Mouse (Mus musculus): ENCODE data around the gene Pmel.

Pmel gene

GRCm38 (mm10) chr10:128703895-128704294 lies at the start of gene Pmel:
Gene Pmel (plus strand): TSS chr10:128704195.
- ChIA-PET CTCF (interaction anchor here in 1 of 4 experiments (2.1 kb wide), 1 partner anchor 18 kb away, joined by 5 read pairs; no protein-coding TSS in a partner anchor), POLR2A (interaction anchor here in 3 of 4 experiments (0.8 to 12.4 kb wide), 23 partner anchors 8 to 204 kb away, joined by 3 to 197 read pairs (median 8); partner anchors contain the start of genes Zc3h10 (in 2 of the 3), Dgka (in 1 of the 3), Pa2g4 (in 1 of the 3) and Pym1 (in 1 of the 3))

DNA sequence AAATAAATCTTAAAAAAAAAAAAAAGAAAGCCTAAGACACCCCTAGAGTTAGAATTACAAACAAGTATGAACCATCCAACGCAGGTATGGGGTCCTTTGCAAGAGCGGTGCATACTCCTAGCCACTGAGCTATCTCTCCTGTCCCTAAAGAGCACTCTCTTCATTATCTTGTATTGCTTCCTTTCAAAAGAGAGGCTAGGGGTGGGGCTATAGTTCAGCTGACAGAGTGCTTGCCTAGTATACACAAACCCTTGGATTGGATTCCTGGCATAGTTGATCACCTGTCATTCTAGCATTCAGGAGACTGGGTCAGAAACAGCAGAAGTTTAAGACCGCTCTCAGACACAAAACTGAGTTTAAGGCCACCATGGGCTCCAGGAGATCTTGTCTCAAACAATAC lies 48.7 kb upstream of the Pmel start:
- POLR2A ChIA-PET, result interaction anchor here in 3 of 4 experiments (0.5 to 2.3 kb wide), 8 partner anchors 9 to 89 kb away, joined by 3 to 12 read pairs (median 4); partner anchors contain the start of genes Pa2g4 (in 1 of the 3) and Rps26 (in 1 of the 3)
- CTCF ChIA-PET, result interaction anchor here in 2 of 4 experiments (0.8 to 0.9 kb wide), 2 partner anchors 9 to 43 kb away, joined by 3 to 6 read pairs; no protein-coding TSS in a partner anchor

GRCm38 (mm10) chr10:128656731-128657130 lies 47.3 kb upstream of the Pmel start:
- ChIA-PET POLR2A (interaction anchor here in 2 of 4 experiments (0.5 to 1.5 kb wide), 4 partner anchors 24 to 55 kb away, joined by 3 to 4 read pairs (median 4); partner anchors contain the start of gene Cdk2 (in 1 of the 2)), CTCF (no interaction called here)

DNA sequence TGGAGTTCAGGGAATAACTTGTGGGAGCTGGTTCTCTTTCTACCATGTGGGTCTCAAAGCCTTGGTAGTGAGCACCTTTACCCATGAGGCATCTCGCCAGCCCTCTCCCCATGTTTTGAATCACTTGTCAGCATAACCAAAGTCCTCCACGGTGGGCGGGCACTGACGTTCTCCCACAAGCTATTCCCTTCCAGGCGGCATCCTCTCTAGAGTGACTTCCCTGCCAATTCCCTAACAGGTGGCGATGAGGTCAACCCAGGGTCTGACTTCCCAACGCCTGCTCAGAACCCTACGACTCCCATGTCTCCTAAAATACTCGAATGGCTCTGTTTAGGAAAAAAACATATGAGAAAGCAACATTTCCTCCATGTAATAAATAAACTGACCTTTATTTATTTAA lies 46.2 kb upstream of the Pmel start:
- ChIA-PET POLR2A (interaction anchor here (0.6 to 2.0 kb wide), 12 partner anchors 11 to 232 kb away, joined by 3 to 9 read pairs (median 3); partner anchors contain the start of genes Cdk2 (in 1 of the 4) and Rab5b (in 1 of the 4)), CTCF (interaction anchor here in 3 of 4 experiments (0.6 to 0.7 kb wide), 3 partner anchors 36 to 552 kb away, joined by 3 to 6 read pairs (median 4); partner anchors contain the start of gene Mettl7b (in 1 of the 3))

GRCm38 (mm10) chr10:128659490-128659889 lies 44.5 kb upstream of the Pmel start:
- POLR2A ChIA-PET, result interaction anchor here in 2 of 4 experiments (0.6 to 2.0 kb wide), 9 partner anchors 9 to 1016 kb away, joined by 3 to 9 read pairs (median 4); no protein-coding TSS in a partner anchor
- CTCF ChIA-PET, result interaction anchor here in 2 of 4 experiments (0.8 kb wide), 2 partner anchors 37 to 43 kb away, joined by 3 read pairs; no protein-coding TSS in a partner anchor

- ChIA-PET POLR2A (interaction anchor here in 3 of 4 experiments (0.6 to 2.9 kb wide), 10 partner anchors 8 to 111 kb away, joined by 3 to 18 read pairs (median 4); partner anchors contain the start of gene Suox (in 1 of the 3)), CTCF (interaction anchor here in 2 of 4 experiments (0.5 to 1.8 kb wide), 4 partner anchors 12 to 67 kb away, joined by 3 to 6 read pairs (median 4); no protein-coding TSS in a partner anchor)
Observed at GRCm38 (mm10) chr10:128662465-128662864, 41.5 kb upstream of the Pmel start.

GRCm38 (mm10) chr10:128663441-128664220 lies 40.4 kb upstream of the Pmel start:
- ChIA-PET CTCF (interaction anchor here in 1 of 4 experiments (1.0 kb wide), 1 partner anchor 14 kb away, joined by 3 read pairs; no protein-coding TSS in a partner anchor), POLR2A (interaction anchor here in 3 of 4 experiments (0.6 to 2.9 kb wide), 6 partner anchors 10 to 1369 kb away, joined by 3 to 18 read pairs (median 4); no protein-coding TSS in a partner anchor)

DNA sequence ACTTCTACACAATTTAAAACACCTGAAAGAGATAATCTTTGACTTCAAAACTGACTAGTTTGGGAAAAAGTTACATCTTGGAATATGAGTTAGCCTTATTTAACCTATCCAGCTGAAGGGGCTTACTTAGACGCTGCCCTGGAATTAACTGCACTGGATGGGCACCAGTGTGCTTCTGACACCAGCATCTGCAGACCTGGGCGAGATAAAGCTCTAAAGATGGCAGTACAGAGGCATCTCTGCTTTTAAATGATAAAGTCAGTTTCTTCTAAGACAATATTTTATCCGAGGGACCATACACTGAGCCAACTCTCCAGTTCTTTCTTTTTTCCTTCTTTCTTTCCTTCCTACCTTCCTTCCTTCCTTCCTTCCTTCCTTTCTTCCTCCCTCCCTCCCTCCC lies 39.2 kb upstream of the Pmel start:
- CTCF ChIA-PET, result interaction anchor here in 3 of 4 experiments (0.5 to 1.9 kb wide), 4 partner anchors 10 to 109 kb away, joined by 3 to 7 read pairs (median 3); partner anchors contain the start of gene Suox (in 1 of the 3)

GRCm38 (mm10) chr10:128665307-128665706 lies 38.7 kb upstream of the Pmel start:
- ChIA-PET CTCF (interaction anchor here in 3 of 4 experiments (0.5 to 1.9 kb wide), 6 partner anchors 9 to 220 kb away, joined by 3 to 7 read pairs (median 3); partner anchors contain the start of gene Suox (in 1 of the 3)), POLR2A (interaction anchor here in 2 of 4 experiments (0.6 to 1.9 kb wide), 6 partner anchors 9 to 162 kb away, joined by 3 to 16 read pairs (median 6); partner anchors contain the start of genes Rps26 (in 1 of the 2), Suox (in 1 of the 2) and Zc3h10 (in 1 of the 2))

More for the DNA sequence above, 39.2 kb upstream of the Pmel start:
- POLR2A ChIA-PET, result interaction anchor here in 3 of 4 experiments (0.6 to 1.9 kb wide), 8 partner anchors 10 to 163 kb away, joined by 3 to 16 read pairs (median 3); partner anchors contain the start of genes Rps26 (in 1 of the 3), Suox (in 1 of the 3) and Zc3h10 (in 1 of the 3)

GRCm38 (mm10) chr10:128665806-128666205 lies 38.2 kb upstream of the Pmel start:
- CTCF ChIA-PET, result interaction anchor here in 2 of 4 experiments (0.7 to 1.9 kb wide), 5 partner anchors 9 to 220 kb away, joined by 3 to 7 read pairs (median 3); partner anchors contain the start of gene Suox (in 1 of the 2)
- POLR2A ChIA-PET, result interaction anchor here in 1 of 4 experiments (1.2 to 1.9 kb wide), 3 partner anchors 9 to 41 kb away, joined by 4 to 10 read pairs (median 8); partner anchors contain the start of genes Rps26 and Suox

DNA sequence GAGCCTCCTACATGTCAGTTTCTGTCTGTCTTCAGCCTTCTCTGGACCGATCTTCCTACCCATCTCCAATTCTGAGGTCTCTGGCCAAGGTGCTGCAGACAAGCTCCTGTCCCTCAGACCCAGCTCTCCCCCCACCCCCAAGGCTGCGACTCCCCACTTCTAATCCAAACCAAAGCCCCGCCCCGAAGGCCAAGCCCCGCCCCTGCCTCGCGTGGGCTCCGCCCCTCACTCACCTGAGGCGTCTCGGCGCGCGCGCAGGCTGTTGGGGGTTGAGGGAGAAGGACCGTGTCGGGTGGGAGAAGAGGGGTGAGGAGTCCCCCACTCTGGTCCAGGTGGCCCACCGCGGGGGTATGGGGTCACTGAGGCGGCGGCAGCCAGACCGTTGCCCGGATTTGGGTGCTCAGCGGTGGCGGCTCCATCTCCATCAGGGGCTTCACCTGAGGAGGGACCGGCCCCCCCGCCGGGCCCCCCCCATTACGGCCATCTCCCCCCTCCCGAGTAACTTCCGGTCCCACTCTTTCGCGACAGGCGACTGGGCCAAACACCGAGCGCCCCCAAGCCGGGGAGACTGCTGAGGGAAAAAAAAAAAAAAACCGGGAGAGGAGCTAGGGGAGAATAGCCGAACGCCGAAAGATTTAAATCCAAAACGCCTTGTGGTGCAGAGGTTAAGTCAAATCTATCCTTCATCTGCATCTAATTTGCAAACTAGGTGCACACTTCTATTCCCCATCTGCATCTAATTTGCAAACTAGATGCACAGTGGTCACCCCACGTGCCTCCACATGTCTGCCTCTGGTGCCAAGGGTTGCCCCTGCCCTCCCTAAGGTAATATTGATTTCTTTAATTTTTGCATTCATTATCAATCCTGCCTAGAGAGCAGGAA lies 35.0 kb upstream of the Pmel start:
- ChIA-PET CTCF (interaction anchor here (0.5 to 1.5 kb wide), 18 partner anchors 41 to 1611 kb away, joined by 3 to 12 read pairs (median 4); partner anchors contain the start of genes Erbb3 (in 1 of the 4) and Esyt1 (in 1 of the 4)), POLR2A (interaction anchor here (0.5 to 4.3 kb wide), 56 partner anchors 9 to 1024 kb away, joined by 3 to 26 read pairs (median 4); partner anchors contain the start of genes Rab5b (in 3 of the 4), Esyt1 (in 2 of the 4), Nabp2 (in 2 of the 4) and Pa2g4 (in 2 of the 4))

DNA sequence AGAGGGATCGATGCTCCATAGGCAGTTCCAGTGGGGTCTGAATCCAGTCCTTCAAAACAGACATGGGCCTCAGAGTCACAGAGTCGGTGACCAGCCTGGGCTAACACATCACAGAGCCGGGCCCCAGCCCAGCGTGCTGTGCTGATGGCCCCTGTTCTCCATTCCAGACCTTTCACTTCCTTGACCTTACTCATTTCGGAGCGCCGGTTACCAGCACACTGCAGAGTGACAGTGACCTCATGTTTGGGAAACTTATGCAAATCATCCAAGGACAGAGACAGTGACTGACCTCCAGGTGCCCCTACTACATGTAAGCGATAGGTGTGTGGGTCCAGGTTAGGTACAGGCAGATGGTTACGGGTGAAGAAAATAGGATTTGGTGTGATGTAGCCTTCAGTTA lies 32.8 kb upstream of the Pmel start:
- ChIA-PET POLR2A (interaction anchor here in 2 of 4 experiments (0.8 to 4.3 kb wide), 6 partner anchors 20 to 146 kb away, joined by 3 to 26 read pairs (median 6); partner anchors contain the start of genes Esyt1 (in 1 of the 2), Rab5b (in 1 of the 2), Rps26 (in 1 of the 2) and Zc3h10 (in 1 of the 2)), CTCF (interaction anchor here in 2 of 4 experiments (0.6 to 1.1 kb wide), 2 partner anchors 58 to 84 kb away, joined by 3 read pairs; no protein-coding TSS in a partner anchor)

- CTCF ChIA-PET, result interaction anchor here (0.5 to 3.2 kb wide), 33 partner anchors 8 to 1994 kb away, joined by 3 to 23 read pairs (median 4); partner anchors contain the start of genes Rab5b (in 2 of the 4), Erbb3 (in 1 of the 4), Nabp2 (in 1 of the 4) and Rnf41 (in 1 of the 4)
- POLR2A ChIA-PET, result interaction anchor here (0.5 to 3.8 kb wide), 45 partner anchors 9 to 217 kb away, joined by 3 to 36 read pairs (median 4); partner anchors contain the start of genes Ikzf4 (in 3 of the 4), Cdk2 (in 2 of the 4), Pa2g4 (in 2 of the 4) and Rab5b (in 2 of the 4)
Observed at GRCm38 (mm10) chr10:128673763-128674468, 30.1 kb upstream of the Pmel start, which contains the start of gene Suox. Gene Suox (minus strand): TSS chr10:128674073.

- POLR2A ChIA-PET, result interaction anchor here (0.5 to 3.8 kb wide), 50 partner anchors 9 to 263 kb away, joined by 3 to 36 read pairs (median 4); partner anchors contain the start of genes Ikzf4 (in 3 of the 4), Cdk2 (in 2 of the 4), Pa2g4 (in 2 of the 4) and Rab5b (in 2 of the 4)
- CTCF ChIA-PET, result interaction anchor here (0.5 to 3.2 kb wide), 41 partner anchors 9 to 1995 kb away, joined by 3 to 23 read pairs (median 4); partner anchors contain the start of genes Pa2g4 (in 2 of the 4), Rab5b (in 2 of the 4), Nabp2 (in 1 of the 4) and Rnf41 (in 1 of the 4)
Observed at GRCm38 (mm10) chr10:128674469-128675008, 29.5 kb upstream of the Pmel start.

Measured in embryonic stem cell, embryonic (primary cell).